Mouse (Mus musculus) CH12.LX (cell line): ENCODE measurements around the gene Hkdc1. TPM values are rescaled to one million over a fixed set of nuclear protein-coding genes. Genes with fewer than 3 reads are reported as not detected.

Experiments
- DNase-seq: peaks from one replicate; pipeline ENCODE4 v3.0.0-alpha.2; 2013; ENCODE audit errors: extremely low read depth
- H3K27ac ChIP-seq: 2 replicates; pipeline ENCODE4 v1.5.1; 2012; ENCODE audit warnings: low read depth, mild to moderate bottlenecking, control low read depth, moderate library complexity; ENCODE audit not compliant: insufficient read depth
- H3K27me3 ChIP-seq: replicated peaks from 2 replicates; pipeline ENCODE3; 2012; ENCODE audit warnings: inconsistent platforms
- H3K36me3 ChIP-seq, 2 experiments: replicated peaks in 1 of 2; 2 replicates each; pipeline versions ENCODE3 to v1.6.1; 2012; ENCODE audit warnings: inconsistent platforms in 1 of 2, low read length in 1 of 2, mild to moderate bottlenecking in 1 of 2, mixed read lengths in 1 of 2, moderate library complexity in 1 of 2; ENCODE audit not compliant: control insufficient read depth in 1 of 2, insufficient read depth in 1 of 2
- H3K4me1 ChIP-seq, 2 experiments: 2 replicates each; pipeline ENCODE4 v1.6.1; 2012; ENCODE audit warnings: inconsistent platforms in 1 of 2, moderate library complexity in 1 of 2; ENCODE audit not compliant: insufficient read depth in 2 of 2, control insufficient read depth in 1 of 2
- H3K4me2 ChIP-seq: 2 replicates; pipeline ENCODE4 v1.6.1; 2012; ENCODE audit warnings: low read depth, mild to moderate bottlenecking, control low read depth; ENCODE audit not compliant: poor library complexity, insufficient read depth, severe bottlenecking
- H3K4me3 ChIP-seq, 3 experiments: fragments of 150-350 bp in 1 of 3; sonication (generic) in 1 of 3; replicated peaks in 1 of 3; 2 replicates each; pipeline versions ENCODE3 to v1.5.1; 2011 to 2012; ENCODE audit warnings: low read depth in 2 of 3, low read length in 2 of 3, mild to moderate bottlenecking in 2 of 3, moderate library complexity in 2 of 3, control low read depth in 1 of 3, improper control_type of control experiment in 1 of 3, inconsistent platforms in 1 of 3, mixed read lengths in 1 of 3; ENCODE audit not compliant: poor library complexity in 1 of 3
- H3K79me2 ChIP-seq: replicated peaks from 2 replicates; pipeline ENCODE4 v1.6.1; 2012; ENCODE audit warnings: mild to moderate bottlenecking, moderate library complexity; ENCODE audit not compliant: control insufficient read depth, poor library complexity, insufficient read depth, severe bottlenecking; ENCODE audit errors: extremely low read depth
- H3K9ac ChIP-seq: 2 replicates; pipeline ENCODE4 v1.6.1; 2012; ENCODE audit warnings: low read depth, mild to moderate bottlenecking, control low read depth, moderate library complexity; ENCODE audit not compliant: insufficient read depth
- H3K9me3 ChIP-seq: replicated peaks from 2 replicates; pipeline ENCODE3; 2012; ENCODE audit warnings: low read length, inconsistent platforms, mixed read lengths
- CHD2 ChIP-seq: IDR thresholded peaks from 2 replicates; pipeline ENCODE4 v1.6.1; 2011; ENCODE audit warnings: low read length, improper control_type of control experiment
- CTCF ChIP-seq, 2 experiments: IDR thresholded peaks in 1 of 2; conservative IDR thresholded peaks in 1 of 2; 2 replicates each; pipeline ENCODE4 v1.5.1; 2011 to 2012; ENCODE audit warnings: low read depth in 2 of 2, low read length in 2 of 2, improper control_type of control experiment in 1 of 2, inconsistent platforms in 1 of 2, mild to moderate bottlenecking in 1 of 2, moderate library complexity in 1 of 2
- ELF1 ChIP-seq: IDR thresholded peaks from 2 replicates; pipeline ENCODE4 v1.6.1; 2014; ENCODE audit warnings: low read depth, mild to moderate bottlenecking, inconsistent platforms, low read length, improper control_type of control experiment
- EP300 ChIP-seq: IDR thresholded peaks from 2 replicates; pipeline ENCODE4 v1.6.1; 2011; ENCODE audit warnings: low read length, improper control_type of control experiment
- ETS1 ChIP-seq: conservative IDR thresholded peaks from 2 replicates; pipeline ENCODE4 v1.6.1; 2012; ENCODE audit warnings: low read depth, mild to moderate bottlenecking, inconsistent platforms, low read length, improper control_type of control experiment, moderate library complexity
- GABPA ChIP-seq: IDR thresholded peaks from 2 replicates; pipeline ENCODE4 v1.6.1; 2012; ENCODE audit warnings: low read depth, low read length, improper control_type of control experiment, inconsistent platforms; ENCODE audit not compliant: insufficient replicate concordance
- IRF4 ChIP-seq: IDR thresholded peaks from 2 replicates; pipeline ENCODE4 v1.6.1; 2014; ENCODE audit warnings: low read depth, mild to moderate bottlenecking, inconsistent platforms, low read length, improper control_type of control experiment
- JUND ChIP-seq: conservative IDR thresholded peaks from 2 replicates; pipeline ENCODE4 v1.6.1; 2011; ENCODE audit warnings: low read depth, low read length, improper control_type of control experiment
- MAX ChIP-seq: IDR thresholded peaks from 2 replicates; pipeline ENCODE4 v1.6.1; 2011; ENCODE audit warnings: low read length, improper control_type of control experiment
- MEF2A ChIP-seq: IDR thresholded peaks from 2 replicates; pipeline ENCODE4 v1.6.1; 2014; ENCODE audit warnings: low read depth, mild to moderate bottlenecking, inconsistent platforms, low read length, improper control_type of control experiment, borderline replicate concordance
- MXI1 ChIP-seq: IDR thresholded peaks from 2 replicates; pipeline ENCODE4 v1.6.1; 2011; ENCODE audit warnings: mild to moderate bottlenecking, low read depth, low read length, improper control_type of control experiment
- MYC ChIP-seq: IDR thresholded peaks from 2 replicates; pipeline ENCODE4 v1.6.1; 2011; ENCODE audit warnings: low read depth, mild to moderate bottlenecking, improper control_type of control experiment, low read length
- NRF1 ChIP-seq: IDR thresholded peaks from 2 replicates; pipeline ENCODE4 v1.6.1; 2014; ENCODE audit warnings: low read depth, mild to moderate bottlenecking, inconsistent platforms, low read length, improper control_type of control experiment, moderate library complexity
- PAX5 ChIP-seq: IDR thresholded peaks from 2 replicates; pipeline ENCODE4 v1.6.1; 2012; ENCODE audit warnings: low read length, inconsistent platforms, mixed read lengths
- RAD21 ChIP-seq: IDR thresholded peaks from 2 replicates; pipeline ENCODE4 v1.6.1; 2011; ENCODE audit warnings: low read depth, mild to moderate bottlenecking, low read length, improper control_type of control experiment, moderate library complexity
- RCOR1 ChIP-seq: conservative IDR thresholded peaks from 2 replicates; pipeline ENCODE4 v1.6.1; 2012; ENCODE audit warnings: low read depth, mild to moderate bottlenecking, inconsistent platforms, low read length, improper control_type of control experiment
- SMC3 ChIP-seq: IDR thresholded peaks from 2 replicates; pipeline ENCODE4 v1.6.1; 2011; ENCODE audit warnings: low read depth, low read length, improper control_type of control experiment
- USF1 ChIP-seq: IDR thresholded peaks from 2 replicates; pipeline ENCODE4 v1.6.1; 2014; ENCODE audit warnings: low read depth, mild to moderate bottlenecking, inconsistent platforms, low read length, improper control_type of control experiment
- ZC3H11A ChIP-seq: IDR thresholded peaks from 2 replicates; pipeline ENCODE4 v1.6.1; 2012; ENCODE audit warnings: low read depth, mild to moderate bottlenecking, inconsistent platforms, low read length, improper control_type of control experiment
- ZKSCAN1 ChIP-seq: IDR thresholded peaks from 2 replicates; pipeline ENCODE4 v1.6.1; 2012; ENCODE audit warnings: low read depth, inconsistent platforms, low read length, improper control_type of control experiment, borderline replicate concordance
- ZMIZ1 ChIP-seq: IDR thresholded peaks from 2 replicates; pipeline ENCODE4 v1.6.1; 2012; ENCODE audit warnings: low read depth, mild to moderate bottlenecking, inconsistent platforms, low read length, improper control_type of control experiment
- dilution Hi-C: fragments of 300-500 bp; cut with MboI; formaldehyde crosslinking; loops from 2 replicates; pipeline ENCODE4 v1.14.3; 2020; ENCODE audit warnings: low sequenced_read_pairs; ENCODE audit not compliant: extremely low pct_unique_long_range_greater_than_20kb, extremely low pct_ligation_motif_present
- in situ Hi-C: fragments of 300-500 bp; cut with MboI; formaldehyde crosslinking; loops from 3 replicates; pipeline ENCODE4 v1.14.3; 2019; ENCODE audit warnings: low sequenced_read_pairs, low pct_ligation_motif_present, low pct_unique_long_range_greater_than_20kb, mixed read lengths
- polyA plus RNA-seq: library from polyadenylated mRNA; unstranded; fragments of >175 nt; gene quantifications from 2 replicates; pipeline ENCODE4 v1.2.1, GENCODE M21; 2012; ENCODE audit warnings: low read depth; ENCODE audit not compliant: insufficient read length
- total RNA-seq, 2 experiments: library from RNA; depleted of rRNA; stranded (reverse); fragments of 300-350 nt in 1 of 2; fragments of >200 nt in 1 of 2; gene quantifications; 2 replicates each; pipeline ENCODE4 v1.2.3; 2012 to 2014

Gene Hkdc1
- total and polyA plus RNA-seq, 3 experiments, result not detected

- Histone ChIP-seq H3K4me3 (no peak overlapping the region), H3K9me3 (peaks cover 6% of the 10 kb centered on the region), H3K4me2 (no peak overlapping the region), H3K9ac (no peak overlapping the region)
- peak; percentile 9 for DNase-seq
- in situ Hi-C loops, result loop anchor here (5.0 to 25.0 kb wide), 2 partner anchors 111 to 546 kb away; no protein-coding TSS in a partner anchor
- TF ChIP-seq PAX5 (no peak), MAX (no peak), ZC3H11A (no peak), GABPA (no peak), CHD2 (no peak), RAD21 (peak; percentile 56), ETS1 (no peak), ELF1 (no peak), JUND (no peak), NRF1 (no peak), EP300 (no peak), CTCF (conservative IDR thresholded peaks at IDR 0.05 in 1 of 2, IDR thresholded peaks at IDR 0.05 in 1 of 2; ENCODE audit: low read depth in 2 of 2, low read length in 2 of 2) (peak in 1 of 2 experiments; percentile 49; a peak in 2 of 4 replicates), ZMIZ1 (no peak), SMC3 (peak; percentile 45), IRF4 (no peak), USF1 (no peak), ZKSCAN1 (no peak), MYC (no peak), MXI1 (no peak), RCOR1 (no peak), MEF2A (no peak)
- TF ChIP-seq, all 38 proteins: peak for 3
- Histone ChIP-seq H3K4me1 (no peaks in the 10 kb centered on the region), H3K27ac (no peak overlapping the region), H3K27me3 (peaks cover 43% of the 10 kb centered on the region), H3K79me2 (no peaks in the 10 kb centered on the region), H3K36me3 (no peaks in the 10 kb centered on the region)
- dilution Hi-C loops, result no loop called here
Measured at GRCm38 (mm10) chr10:62383011-62383410, 39.3 kb downstream of the Hkdc1 start.

- H3K9me3 ChIP-seq, result peaks cover 6% of the 10 kb centered on the region
- no peaks in the 10 kb centered on the region for H3K4me1 ChIP-seq
- H3K4me2 ChIP-seq, result no peak overlapping the region
- TF ChIP-seq SMC3, result peak; percentile 65
- TF ChIP-seq JUND, result no peak
- TF ChIP-seq ZC3H11A, result peak; percentile 21; the same call in 1 of the 2 replicates
- peak; percentile 78 for TF ChIP-seq RAD21
- TF ChIP-seq CTCF (conservative IDR thresholded peaks at IDR 0.05 in 1 of 2, IDR thresholded peaks at IDR 0.05 in 1 of 2; ENCODE audit: low read depth in 2 of 2, low read length in 2 of 2), result peak in 1 of 2 experiments; percentile 72; a peak in 2 of 4 replicates
- TF ChIP-seq PAX5, result no peak
- H3K27me3 ChIP-seq, result peaks cover 32% of the 10 kb centered on the region
- DNase-seq, result peak; percentile 9
- dilution Hi-C loops (no loop called here), in situ Hi-C loops (loop anchor here (5.0 to 25.0 kb wide), 2 partner anchors 109 to 544 kb away; no protein-coding TSS in a partner anchor)
- H3K4me3 ChIP-seq, result no peak overlapping the region
- no peaks in the 10 kb centered on the region for H3K36me3 ChIP-seq
- no peaks in the 10 kb centered on the region for H3K79me2 ChIP-seq
- H3K9ac ChIP-seq, result no peak overlapping the region
- no peak overlapping the region for H3K27ac ChIP-seq
Measured at GRCm38 (mm10) chr10:62380936-62381335, 41.4 kb downstream of the Hkdc1 start.
